Mouse (Mus musculus) olfactory bulb, adult 2 months (tissue): Measurements from ENCODE around the gene Olfr923. TPM values are rescaled to one million over a fixed set of nuclear protein-coding genes. Genes with fewer than 3 reads are reported as not detected.
"Not testable (repeated sequence)": the region's sequence is repeated elsewhere in the genome, so short reads cannot be mapped to it uniquely, and the experiment has no call there.

Experiments used
- H3K27ac ChIP-seq: fragments of 200-500 bp; 2 replicates; pipeline ENCODE4 v1.5.1; 2012; ENCODE audit warnings: low read depth, low read length; ENCODE audit not compliant: insufficient read depth
- H3K4me1 ChIP-seq: fragments of 200-500 bp; 2 replicates; pipeline ENCODE4 v1.6.1; 2012; ENCODE audit warnings: low read length; ENCODE audit not compliant: control insufficient read depth, insufficient read depth
- H3K4me3 ChIP-seq: fragments of 200-500 bp; 2 replicates; pipeline ENCODE4 v1.5.1; 2012; ENCODE audit warnings: mild to moderate bottlenecking, low read depth, low read length, moderate library complexity; ENCODE audit not compliant: insufficient read depth
- CTCF ChIP-seq: fragments of 200-500 bp; IDR thresholded peaks from 2 replicates; pipeline ENCODE4 v1.5.1; 2012; ENCODE audit warnings: low read depth, mild to moderate bottlenecking, low read length, moderate library complexity; ENCODE audit not compliant: insufficient read depth
- POLR2A ChIP-seq: fragments of 200-500 bp; IDR thresholded peaks from 2 replicates; pipeline ENCODE4 v1.6.1; 2012; ENCODE audit warnings: mild to moderate bottlenecking, low read depth, low read length, moderate library complexity; ENCODE audit not compliant: insufficient read depth
- WGBS: fragments of 180-500 bp; shearing (Covaris S2); methylation state at CpG from one replicate; pipeline ENCODE4 v1.1.7; 2018; 5-methylcytosine and 5-hydroxymethylcytosine counted together
- polyA plus RNA-seq: library from polyadenylated mRNA; stranded (reverse); fragments of >200 nt; gene quantifications from 2 replicates; pipeline ENCODE4 v1.2.4, GENCODE M21; 2012; ENCODE audit warnings: low replicate concordance; ENCODE audit not compliant: missing spikeins, insufficient read depth, insufficient read length

Olfr923 gene
- polyA plus RNA-seq: not detected in 2 replicates

- Histone ChIP-seq H3K4me1 (no peaks in the 10 kb centered on the region), H3K27ac (no peak within 1 kb of the TSS), H3K4me3 (no peak within 1 kb of the TSS)
- 96% methylated on average over 1 of the region's 1 CpGs for WGBS
- no peak for TF ChIP-seq CTCF
- no peak for TF ChIP-seq POLR2A
Measured at GRCm38 (mm10) chr9:38826245-38826644, at the start of gene Olfr923. Gene Olfr923, plus strand, starts transcription at chr9:38826545.

GRCm38 (mm10) chr9:38792689-38793088 lies 33.7 kb upstream of the Olfr923 start:
- no peak overlapping the region for H3K27ac ChIP-seq
- 82% methylated on average over 2 of the region's 2 CpGs for WGBS
- TF ChIP-seq CTCF: no peak
- TF ChIP-seq POLR2A: no peak
- H3K4me1 ChIP-seq: no peaks in the 10 kb centered on the region
- no peak overlapping the region for H3K4me3 ChIP-seq

GRCm38 (mm10) chr9:38805696-38806095 lies 20.6 kb upstream of the Olfr923 start:
- no peak for TF ChIP-seq POLR2A
- no peak for TF ChIP-seq CTCF
- Histone ChIP-seq H3K4me1 (no peaks in the 10 kb centered on the region), H3K4me3 (no peak overlapping the region), H3K27ac (no peak overlapping the region)

- no peak within 1 kb of the TSS for H3K27ac ChIP-seq
- WGBS: 64% methylated on average over 2 of the region's 2 CpGs
- TF ChIP-seq CTCF (no peak), POLR2A (no peak)
Measured at GRCm38 (mm10) chr9:38814314-38814713, 12.0 kb upstream of the Olfr923 start, which contains the start of gene Olfr922. Gene Olfr922, plus strand, starts transcription at chr9:38814614.

GRCm38 (mm10) chr9:38815458-38815986 lies 10.8 kb upstream of the Olfr923 start:
- WGBS: 79% methylated on average over 1 of the region's 1 CpGs
- H3K4me1 ChIP-seq: no peaks in the 10 kb centered on the region
- TF ChIP-seq CTCF (no peak), POLR2A (no peak)
- H3K4me3 ChIP-seq: no peak overlapping the region
- no peak overlapping the region for H3K27ac ChIP-seq

More at GRCm38 (mm10) chr9:38814314-38814713, 12.0 kb upstream of the Olfr923 start, which contains the start of gene Olfr922:
- H3K4me3 ChIP-seq: no peak within 1 kb of the TSS
- no peaks in the 10 kb centered on the region for H3K4me1 ChIP-seq

- no peaks in the 10 kb centered on the region for H3K4me1 ChIP-seq
- 58% methylated on average over 2 of the region's 2 CpGs for whole genome bisulfite sequencing
- H3K4me3 ChIP-seq: no peak overlapping the region
- TF ChIP-seq POLR2A (no peak), CTCF (no peak)
- H3K27ac ChIP-seq: no peak overlapping the region
Measured at GRCm38 (mm10) chr9:38833027-38833426, 6.7 kb downstream of the Olfr923 start.

GRCm38 (mm10) chr9:38844149-38844548 lies 17.8 kb downstream of the Olfr923 start, which contains the start of gene Olfr924:
Gene Olfr924, plus strand, starts transcription at chr9:38844449.
- no peak within 1 kb of the TSS for H3K4me3 ChIP-seq
- no peak within 1 kb of the TSS for H3K27ac ChIP-seq
- 81% methylated on average over 1 of the region's 1 CpGs for WGBS
- no peaks in the 10 kb centered on the region for H3K4me1 ChIP-seq
- TF ChIP-seq CTCF (no peak), POLR2A (no peak)

GRCm38 (mm10) chr9:38854760-38855159 lies 28.4 kb downstream of the Olfr923 start, which contains the start of gene Olfr26:
Gene Olfr26, plus strand, starts transcription at chr9:38855060.
- H3K27ac ChIP-seq: no peak within 1 kb of the TSS
- H3K4me3 ChIP-seq: no peak within 1 kb of the TSS
- no peaks in the 10 kb centered on the region for H3K4me1 ChIP-seq
- TF ChIP-seq CTCF (no peak), POLR2A (no peak)

- not testable (repeated sequence) for H3K4me1 ChIP-seq, H3K27ac ChIP-seq, H3K4me3 ChIP-seq
- 58% methylated on average over 2 of the region's 2 CpGs for WGBS
Measured at GRCm38 (mm10) chr9:38874880-38875279, 48.5 kb downstream of the Olfr923 start.

- H3K4me3 ChIP-seq: no peak within 1 kb of the TSS
- no peak for TF ChIP-seq POLR2A
- TF ChIP-seq CTCF: no peak
- H3K4me1 ChIP-seq: no peaks in the 10 kb centered on the region
- no peak within 1 kb of the TSS for H3K27ac ChIP-seq
- 82% methylated on average over 2 of the region's 2 CpGs for WGBS
Measured at GRCm38 (mm10) chr9:38876826-38877225, 50.5 kb downstream of the Olfr923 start, which contains the start of gene Olfr926. Gene Olfr926, plus strand, starts transcription at chr9:38877126.

Other genes starting within 250 kb of the Olfr923 start
- not detected in 2 replicates for gene Olfr912, start 246.4 kb upstream of the Olfr923 start, polyA plus RNA-seq
- gene Olfr913, start 233.8 kb upstream of the Olfr923 start, polyA plus RNA-seq: not detected in 2 replicates
- not detected in 2 replicates for gene Olfr914, start 221.4 kb upstream of the Olfr923 start, polyA plus RNA-seq
- gene Olfr916, start 166.7 kb upstream of the Olfr923 start, polyA plus RNA-seq: not detected in 2 replicates
- not detected in 2 replicates for gene Olfr917, start 160.7 kb upstream of the Olfr923 start, polyA plus RNA-seq
- not detected in 2 replicates for gene Olfr918, start 151.9 kb upstream of the Olfr923 start, polyA plus RNA-seq
- not detected in 2 replicates for gene Olfr919, start 122.9 kb upstream of the Olfr923 start, polyA plus RNA-seq
- not detected in 2 replicates for gene Vwa5a, start 108.3 kb upstream of the Olfr923 start, polyA plus RNA-seq
- not detected in 2 replicates for gene Olfr920, start 74.2 kb upstream of the Olfr923 start, polyA plus RNA-seq
- gene Olfr921, start 53.5 kb upstream of the Olfr923 start, polyA plus RNA-seq: not detected in 2 replicates
- gene Olfr922, start 11.9 kb upstream of the Olfr923 start, polyA plus RNA-seq: not detected in 2 replicates
- not detected in 2 replicates for gene Olfr924, start 17.9 kb downstream of the Olfr923 start, polyA plus RNA-seq
- not detected in 2 replicates for gene Olfr26, start 28.5 kb downstream of the Olfr923 start, polyA plus RNA-seq
- not detected in 2 replicates for gene Olfr926, start 50.6 kb downstream of the Olfr923 start, polyA plus RNA-seq
- not detected in 2 replicates for gene Olfr930, start 103.3 kb downstream of the Olfr923 start, polyA plus RNA-seq
- not detected in 2 replicates for gene Olfr933, start 145.8 kb downstream of the Olfr923 start, polyA plus RNA-seq
- gene Olfr934, start 161.8 kb downstream of the Olfr923 start, polyA plus RNA-seq: not detected in 2 replicates
- not detected in 2 replicates for gene Olfr935, start 173.1 kb downstream of the Olfr923 start, polyA plus RNA-seq
- not detected in 2 replicates for gene Olfr146, start 196.8 kb downstream of the Olfr923 start, polyA plus RNA-seq
- gene Olfr937, start 238.4 kb downstream of the Olfr923 start, polyA plus RNA-seq: not detected in 2 replicates